In the genomic region with DNA sequence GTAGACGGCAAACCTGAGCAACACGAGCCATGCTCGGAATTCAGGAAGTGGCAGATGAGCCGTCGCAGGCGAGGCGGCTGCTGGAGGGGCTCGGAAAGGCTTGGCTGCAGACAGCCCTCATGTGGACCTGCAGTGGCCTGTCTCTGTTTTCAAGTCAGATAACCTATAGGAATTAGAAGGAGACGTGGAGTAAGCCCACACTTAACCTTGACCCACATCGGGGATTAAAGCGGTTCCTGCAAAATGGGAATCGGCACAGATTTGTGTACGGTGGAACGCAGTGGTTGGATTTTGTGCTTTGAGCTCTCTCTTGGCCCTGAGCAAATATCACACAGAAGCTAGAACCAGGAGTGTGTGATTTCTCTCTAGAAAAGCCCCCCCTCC, we compare ENCODE assay signal across 14 mouse cellular contexts.
A peak's percentile ranks its signal among the peaks of the same experiment; 100 is the strongest.
DNase-seq lines count a peak whose midpoint lies in the region; ATAC-seq lines count a peak whose summit lies in the region.
"Had no signal": no experiment of that assay in that cellular context is flagged by ENCODE, and none has a peak within 500 bp of the region (broad histone marks: within the 10 kb centered on the region; RNA-seq: fewer than 3 reads in every experiment).

No protein-coding gene starts in this region.

- no peaks in the 10 kb centered on the region for H3K27me3 ChIP-seq in kidney, embryonic 14.5 days (ENCODE audit: control insufficient read depth, insufficient read depth, low read length)
- H3K27me3 ChIP-seq in neural tube, embryonic 15.5 days (replicated peaks) = no peaks in the 10 kb centered on the region
- peaks cover 6% of the 10 kb centered on the region for H3K27me3 ChIP-seq in intestine, embryonic 15.5 days (replicated peaks)
- H3K27me3 ChIP-seq: CH12.LX had no signal

- H3K4me2 ChIP-seq in kidney, embryonic 14.5 days (replicated peaks; ENCODE audit: low read depth, low read length) = peak overlapping the region; percentile 27
- no peak overlapping the region for H3K4me2 ChIP-seq in neural tube, embryonic 15.5 days
- H3K4me2 ChIP-seq in intestine, embryonic 15.5 days (replicated peaks) = peak overlapping the region; percentile 38

- no peak overlapping the region for H3K27ac ChIP-seq in kidney, embryonic 14.5 days (ENCODE audit: low read depth, low read length)
- H3K27ac ChIP-seq in neural tube, embryonic 15.5 days (replicated peaks) = no peak overlapping the region
- no peak overlapping the region for H3K27ac ChIP-seq in intestine, embryonic 15.5 days

- no peaks in the 10 kb centered on the region for H3K9me3 ChIP-seq in kidney, embryonic 14.5 days (ENCODE audit: control insufficient read depth, low read length)
- H3K9me3 ChIP-seq in neural tube, embryonic 15.5 days (replicated peaks) = no peaks in the 10 kb centered on the region
- no peaks in the 10 kb centered on the region for H3K9me3 ChIP-seq in intestine, embryonic 15.5 days
- H3K9me3 ChIP-seq: heart, embryonic 10.5 days had no signal

- 0 out of 2 replicates have a peak overlapping the region, but pooled peaks have one; percentile 4 for H3K9ac ChIP-seq in kidney, embryonic 14.5 days (ENCODE audit: low read depth, low read length)
- H3K9ac ChIP-seq in neural tube, embryonic 15.5 days (replicated peaks) = no peak overlapping the region
- H3K9ac ChIP-seq in intestine, embryonic 15.5 days = no peak overlapping the region

- peaks cover 4% of the 10 kb centered on the region; the same call in 1 of the 2 replicates for H3K4me1 ChIP-seq in kidney, embryonic 14.5 days (ENCODE audit: control insufficient read depth, insufficient read depth, low read length)
- H3K4me1 ChIP-seq in neural tube, embryonic 15.5 days = 0 out of 2 replicates have a peak, but pooled peaks cover 1% of the 10 kb centered on the region
- peaks cover 16% of the 10 kb centered on the region for H3K4me1 ChIP-seq in intestine, embryonic 15.5 days (replicated peaks)

- no peak for DNase-seq in kidney, postnatal 36 days
- DNase-seq in neural tube, embryonic 10.5 days (ENCODE audit: extremely low spot score, low spot score) = peak; percentile 35
- peak; percentile 61 for DNase-seq in yolk sac, embryonic 10.5 days (ENCODE audit: low spot score)
- DNase-seq in right cerebral cortex, adult 2 months (ENCODE audit: low spot score in 2 of 2) = no peak
- DNase-seq: adrenal gland, postnatal 25 days; cerebellum, adult 11 months; kidney, postnatal 10 days; lung, adult 2 months; thymus, postnatal 14 days had no signal

- H3K4me3 ChIP-seq in kidney, embryonic 14.5 days (ENCODE audit: low read length) = peak overlapping the region; percentile 13; the same call in 1 of the 2 replicates
- H3K4me3 ChIP-seq in neural tube, embryonic 15.5 days (replicated peaks) = no peak overlapping the region
- no peak overlapping the region for H3K4me3 ChIP-seq in intestine, embryonic 15.5 days (replicated peaks)
- H3K4me3 ChIP-seq: heart, embryonic 10.5 days had no signal

- ATAC-seq in kidney, embryonic 14.5 days (ENCODE audit: low FRiP score, low TSS enrichment) = no peak
- ATAC-seq in neural tube, embryonic 15.5 days (ENCODE audit: low FRiP score) = no peak
- ATAC-seq in intestine, embryonic 15.5 days = peak; percentile 7; the same call in 1 of the 2 replicates

- H3K36me3 ChIP-seq in kidney, embryonic 14.5 days (ENCODE audit: control insufficient read depth, insufficient read depth, low read length) = no peaks in the 10 kb centered on the region
- H3K36me3 ChIP-seq in neural tube, embryonic 15.5 days = no peaks in the 10 kb centered on the region
- H3K36me3 ChIP-seq in intestine, embryonic 15.5 days = no peaks in the 10 kb centered on the region
- H3K36me3 ChIP-seq: heart, embryonic 10.5 days had no signal

- WGBS in kidney, embryonic 14.5 days = 11% methylated on average over 14 of the region's 14 CpGs
- WGBS in neural tube, embryonic 15.5 days = 75% methylated on average over 14 of the region's 14 CpGs
- WGBS in intestine, embryonic 15.5 days = 37% methylated on average over 14 of the region's 14 CpGs

Comparison
In these comparisons a context has a peak if more than half of its experiments do, and no peak if none do; other contexts are left out.
1. DNase-seq: peak in neural tube, embryonic 10.5 days (single experiment) and yolk sac, embryonic 10.5 days (single experiment); none in kidney, postnatal 36 days (0 of 2) and right cerebral cortex, adult 2 months (0 of 2).